Mouse (Mus musculus): Measurements from ENCODE around the gene Unc50. TPM values are rescaled to one million over a fixed set of nuclear protein-coding genes. Genes with fewer than 3 reads are reported as not detected.
A peak's percentile ranks its signal among the peaks of the same experiment; 100 is the strongest.

The Unc50 gene
- polyA plus RNA-seq, 1 experiment from 2014 or later, result 81.9 TPM

DNA sequence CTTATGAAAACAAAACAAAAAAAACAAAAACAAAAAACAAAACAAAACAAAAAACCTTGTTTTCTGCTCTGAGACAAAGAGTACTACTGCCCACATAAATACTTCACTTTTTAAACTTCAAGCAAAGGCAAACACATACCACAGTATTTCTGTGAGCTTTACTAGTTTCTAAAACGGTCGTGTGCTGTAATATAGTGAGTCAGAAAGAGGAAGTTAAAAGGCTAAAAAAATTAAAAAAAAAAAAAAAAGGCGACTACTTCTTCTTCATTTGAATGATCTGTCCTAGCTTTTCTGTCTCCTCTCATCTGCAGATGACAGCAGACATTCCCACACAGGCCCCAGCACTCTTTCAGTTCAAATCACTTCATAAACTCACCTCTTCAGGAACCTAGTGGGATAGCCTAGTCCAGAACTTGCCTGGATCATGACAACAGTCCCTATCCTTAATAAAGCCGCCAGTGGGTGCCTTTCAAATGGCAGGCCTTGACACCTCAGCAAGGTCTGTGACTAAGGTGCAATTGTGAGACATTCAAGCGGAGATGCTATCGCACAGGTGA, 44.8 kb downstream of the Unc50 start:
- H3K9ac ChIP-seq, result no peak overlapping the region
- H3K4me1 ChIP-seq (replicated peaks), result peaks cover 25% of the 10 kb centered on the region
- no peak overlapping the region for H3K4me3 ChIP-seq
- H3K36me3 ChIP-seq, result no peaks in the 10 kb centered on the region
- no peak for ATAC-seq (ENCODE audit: insufficient number of reproducible peaks, low FRiP score)
- H3K9me3 ChIP-seq (replicated peaks), result no peaks in the 10 kb centered on the region
- H3K4me2 ChIP-seq, result no peak overlapping the region
- WGBS, result 81% methylated on average over 6 of the region's 6 CpGs
- H3K27me3 ChIP-seq (replicated peaks), result no peaks in the 10 kb centered on the region
- H3K27ac ChIP-seq (ENCODE audit: poor library complexity, severe bottlenecking), result no peak overlapping the region

GRCm38 (mm10) chr1:37475312-37475711, 45.4 kb downstream of the Unc50 start:
- Histone ChIP-seq H3K9ac (no peak overlapping the region), H3K4me3 (no peak overlapping the region), H3K27ac (ENCODE audit: poor library complexity, severe bottlenecking) (no peak overlapping the region), H3K9me3 (replicated peaks) (no peaks in the 10 kb centered on the region), H3K27me3 (replicated peaks) (no peaks in the 10 kb centered on the region), H3K4me2 (no peak overlapping the region), H3K4me1 (replicated peaks) (peaks cover 25% of the 10 kb centered on the region), H3K36me3 (no peaks in the 10 kb centered on the region)
- no peak for ATAC-seq (ENCODE audit: insufficient number of reproducible peaks, low FRiP score)
- WGBS, result 85% methylated on average over 3 of the region's 3 CpGs

DNA sequence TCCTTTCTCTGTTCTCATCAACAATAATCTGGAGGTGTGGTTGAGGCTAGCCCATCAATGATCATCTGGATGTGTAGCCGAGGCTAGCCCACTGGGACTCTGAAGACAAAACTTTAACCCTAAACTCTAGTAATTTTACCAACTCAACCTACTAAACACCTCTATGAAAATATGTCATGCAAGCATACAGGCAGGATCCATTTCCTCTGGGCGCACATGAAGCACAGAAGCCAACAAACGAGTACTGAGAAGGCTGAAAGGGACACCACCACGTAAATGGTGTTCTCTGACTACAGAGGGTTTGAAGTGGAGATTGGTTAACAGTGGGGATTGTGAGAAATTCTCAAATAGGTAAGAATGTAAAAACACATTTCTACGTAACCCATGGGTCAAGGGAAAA, 47.3 kb downstream of the Unc50 start:
- no peaks in the 10 kb centered on the region for H3K9me3 ChIP-seq (replicated peaks)
- H3K4me2 ChIP-seq, result no peak overlapping the region
- WGBS, result 89% methylated on average over 5 of the region's 5 CpGs
- H3K36me3 ChIP-seq, result no peaks in the 10 kb centered on the region
- no peak overlapping the region for H3K4me3 ChIP-seq
- H3K4me1 ChIP-seq (replicated peaks), result peaks cover 25% of the 10 kb centered on the region
- H3K9ac ChIP-seq, result no peak overlapping the region
- ATAC-seq (ENCODE audit: insufficient number of reproducible peaks, low FRiP score), result no peak
- H3K27me3 ChIP-seq (replicated peaks), result no peaks in the 10 kb centered on the region
- no peak overlapping the region for H3K27ac ChIP-seq (ENCODE audit: poor library complexity, severe bottlenecking)

- 0 out of 2 replicates have a peak, but pooled peaks have one; percentile 45 for ATAC-seq (ENCODE audit: insufficient number of reproducible peaks, low FRiP score)
- Histone ChIP-seq H3K4me2 (peak overlapping the region; percentile 49), H3K9me3 (replicated peaks) (no peaks in the 10 kb centered on the region), H3K4me1 (replicated peaks) (peaks cover 25% of the 10 kb centered on the region), H3K27ac (ENCODE audit: poor library complexity, severe bottlenecking) (0 out of 2 replicates have a peak overlapping the region, but pooled peaks have one; percentile 1), H3K36me3 (no peaks in the 10 kb centered on the region), H3K9ac (no peak overlapping the region), H3K4me3 (no peak overlapping the region), H3K27me3 (replicated peaks) (no peaks in the 10 kb centered on the region)
- WGBS, result 49% methylated on average over 5 of the region's 5 CpGs
Measured at GRCm38 (mm10) chr1:37477928-37478327, 48.0 kb downstream of the Unc50 start.

DNA sequence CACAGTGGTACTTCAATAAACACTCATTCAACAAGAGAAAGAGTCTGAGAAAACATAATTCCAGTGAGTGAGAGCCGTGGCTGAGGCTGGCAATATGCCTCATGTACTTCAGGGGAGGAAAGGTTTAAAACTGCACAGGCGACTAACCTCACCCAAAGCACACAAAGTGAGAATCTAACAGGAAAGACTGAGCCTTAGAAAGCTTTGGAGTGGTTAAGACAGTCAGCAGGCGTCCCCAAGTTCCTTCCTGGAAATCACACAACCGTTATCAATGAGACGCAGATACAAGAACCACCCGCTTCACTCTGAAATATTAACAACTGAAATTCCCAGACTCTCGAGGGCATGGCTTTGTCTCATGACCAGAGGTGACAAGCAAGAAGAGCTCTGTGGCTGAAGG, 48.5 kb downstream of the Unc50 start:
- 0 out of 2 replicates have a peak, but pooled peaks have one; percentile 22 for ATAC-seq (ENCODE audit: insufficient number of reproducible peaks, low FRiP score)
- no peaks in the 10 kb centered on the region for H3K9me3 ChIP-seq (replicated peaks)
- H3K9ac ChIP-seq, result no peak overlapping the region
- H3K4me3 ChIP-seq, result no peak overlapping the region
- 0 out of 2 replicates have a peak overlapping the region, but pooled peaks have one; percentile 1 for H3K27ac ChIP-seq (ENCODE audit: poor library complexity, severe bottlenecking)
- peaks cover 25% of the 10 kb centered on the region for H3K4me1 ChIP-seq (replicated peaks)
- WGBS, result 33% methylated on average over 7 of the region's 7 CpGs
- peak overlapping the region; percentile 49 for H3K4me2 ChIP-seq
- no peaks in the 10 kb centered on the region for H3K36me3 ChIP-seq
- no peaks in the 10 kb centered on the region for H3K27me3 ChIP-seq (replicated peaks)

DNA sequence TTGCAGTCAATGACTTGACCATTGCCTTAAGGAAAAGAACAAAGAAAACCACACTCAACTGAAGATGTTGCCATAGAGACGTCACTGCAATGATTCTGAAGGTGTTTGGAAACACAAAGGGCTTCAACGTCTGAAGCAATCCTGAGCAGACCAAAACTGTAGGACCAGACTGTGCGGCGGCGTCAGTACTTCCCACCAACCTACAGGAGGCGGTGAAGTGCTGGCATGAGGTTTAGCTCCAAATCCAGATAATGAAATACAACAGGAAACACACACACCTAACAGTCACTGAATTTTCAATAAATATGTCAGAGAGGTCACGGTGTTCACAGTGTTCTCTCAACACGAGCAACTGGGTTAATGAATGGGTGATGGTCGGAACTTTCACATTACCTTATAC, 49.1 kb downstream of the Unc50 start:
- Histone ChIP-seq H3K36me3 (no peaks in the 10 kb centered on the region), H3K4me2 (no peak overlapping the region), H3K9me3 (replicated peaks) (no peaks in the 10 kb centered on the region), H3K27ac (ENCODE audit: poor library complexity, severe bottlenecking) (no peak overlapping the region), H3K4me1 (replicated peaks) (peaks cover 21% of the 10 kb centered on the region), H3K9ac (no peak overlapping the region), H3K4me3 (no peak overlapping the region), H3K27me3 (replicated peaks) (no peaks in the 10 kb centered on the region)
- ATAC-seq (ENCODE audit: insufficient number of reproducible peaks, low FRiP score), result no peak
- 72% methylated on average over 9 of the region's 9 CpGs for WGBS

DNA sequence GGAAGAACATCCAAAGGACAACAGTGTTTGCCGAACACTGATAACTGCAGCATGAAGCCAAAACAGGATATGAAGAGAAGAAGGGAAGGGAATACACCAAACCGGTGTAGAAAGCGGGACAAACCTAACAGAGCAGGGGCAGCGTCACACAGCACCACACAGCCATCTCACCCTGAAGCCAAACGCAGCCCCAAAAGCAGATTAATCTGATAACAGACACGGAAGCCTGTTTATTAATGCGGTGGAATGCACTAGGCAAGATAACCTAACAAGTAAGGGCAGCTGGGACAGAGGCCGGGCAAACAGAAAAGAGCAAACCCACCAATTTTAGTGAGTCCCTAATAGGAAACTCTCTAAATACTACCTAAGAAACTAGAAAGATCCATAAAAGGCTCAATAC, 49.8 kb downstream of the Unc50 start:
- no peaks in the 10 kb centered on the region for H3K27me3 ChIP-seq (replicated peaks)
- H3K9ac ChIP-seq, result no peak overlapping the region
- no peak overlapping the region for H3K4me2 ChIP-seq
- no peak for ATAC-seq (ENCODE audit: insufficient number of reproducible peaks, low FRiP score)
- H3K4me1 ChIP-seq (replicated peaks), result peaks cover 19% of the 10 kb centered on the region
- no peaks in the 10 kb centered on the region for H3K9me3 ChIP-seq (replicated peaks)
- no peak overlapping the region for H3K27ac ChIP-seq (ENCODE audit: poor library complexity, severe bottlenecking)
- no peak overlapping the region for H3K4me3 ChIP-seq
- WGBS, result 59% methylated on average over 8 of the region's 8 CpGs
- no peaks in the 10 kb centered on the region for H3K36me3 ChIP-seq

DNA sequence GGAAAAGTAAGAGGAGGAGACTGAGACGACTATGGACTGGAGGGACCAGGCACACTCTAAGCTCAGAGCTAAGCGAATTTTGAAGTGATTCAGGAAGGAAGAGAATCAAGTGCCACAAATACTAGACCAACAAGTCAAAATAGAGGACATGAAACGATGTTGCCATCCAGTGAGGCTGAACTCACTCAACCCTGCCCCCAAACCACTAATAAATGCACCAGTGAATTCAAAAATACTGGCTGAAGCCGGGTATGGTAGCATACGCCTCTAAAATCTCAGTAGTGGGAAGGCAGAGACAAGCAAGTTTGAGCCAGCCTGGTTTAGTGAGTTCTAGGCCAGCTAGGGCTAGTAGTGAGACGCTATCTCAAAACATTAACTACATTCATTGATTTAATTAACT, 50.8 kb downstream of the Unc50 start:
- 80% methylated on average over 6 of the region's 6 CpGs for WGBS
- no peaks in the 10 kb centered on the region for H3K9me3 ChIP-seq (replicated peaks)
- no peak overlapping the region for H3K9ac ChIP-seq
- H3K27ac ChIP-seq (ENCODE audit: poor library complexity, severe bottlenecking), result no peak overlapping the region
- H3K27me3 ChIP-seq (replicated peaks), result no peaks in the 10 kb centered on the region
- no peak overlapping the region for H3K4me3 ChIP-seq
- no peak for ATAC-seq (ENCODE audit: insufficient number of reproducible peaks, low FRiP score)
- peaks cover 19% of the 10 kb centered on the region for H3K4me1 ChIP-seq (replicated peaks)
- H3K36me3 ChIP-seq, result no peaks in the 10 kb centered on the region
- no peak overlapping the region for H3K4me2 ChIP-seq

- H3K9ac ChIP-seq, result no peak overlapping the region
- H3K36me3 ChIP-seq, result no peaks in the 10 kb centered on the region
- H3K27me3 ChIP-seq (replicated peaks), result no peaks in the 10 kb centered on the region
- no peaks in the 10 kb centered on the region for H3K9me3 ChIP-seq (replicated peaks)
- no peak overlapping the region for H3K4me2 ChIP-seq
- H3K27ac ChIP-seq (ENCODE audit: poor library complexity, severe bottlenecking), result no peak overlapping the region
- H3K4me3 ChIP-seq, result no peak overlapping the region
- 85% methylated on average over 2 of the region's 2 CpGs for WGBS
- no peak for ATAC-seq (ENCODE audit: insufficient number of reproducible peaks, low FRiP score)
- H3K4me1 ChIP-seq (replicated peaks), result peaks cover 19% of the 10 kb centered on the region
Measured at GRCm38 (mm10) chr1:37481331-37481730, 51.4 kb downstream of the Unc50 start.

DNA sequence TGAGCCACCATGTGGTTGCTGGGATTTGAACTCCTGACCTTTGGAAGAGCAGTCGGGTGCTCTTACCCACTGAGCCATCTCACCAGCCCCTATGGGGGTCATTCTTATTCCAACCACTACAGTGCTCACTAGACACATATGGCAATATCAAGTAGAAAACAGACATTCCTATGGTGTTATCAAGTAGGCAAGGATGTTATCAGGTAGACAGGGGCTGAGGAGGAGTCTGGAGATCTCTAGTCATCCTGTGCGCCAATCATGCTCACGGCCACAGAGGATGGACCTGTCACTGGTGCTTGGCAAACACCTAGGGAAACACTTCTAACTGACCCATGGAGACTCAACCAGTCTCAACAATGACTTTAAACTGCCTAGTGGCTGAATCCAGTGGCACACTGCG, 54.7 kb downstream of the Unc50 start:
- no peak overlapping the region for H3K4me3 ChIP-seq
- 75% methylated on average over 4 of the region's 4 CpGs for WGBS
- no peaks in the 10 kb centered on the region for H3K9me3 ChIP-seq (replicated peaks)

GRCm38 (mm10) chr1:37486439-37486838, 56.5 kb downstream of the Unc50 start:
- H3K4me1 ChIP-seq (replicated peaks), result no peaks in the 10 kb centered on the region
- H3K27me3 ChIP-seq (replicated peaks), result no peaks in the 10 kb centered on the region
- ATAC-seq (ENCODE audit: insufficient number of reproducible peaks, low FRiP score), result no peak
- no peak overlapping the region for H3K9ac ChIP-seq
- 79% methylated on average over 1 of the region's 1 CpGs for WGBS
- H3K4me2 ChIP-seq, result no peak overlapping the region
- H3K36me3 ChIP-seq, result no peaks in the 10 kb centered on the region
- no peak overlapping the region for H3K27ac ChIP-seq (ENCODE audit: poor library complexity, severe bottlenecking)
- H3K4me3 ChIP-seq, result no peak overlapping the region
- H3K9me3 ChIP-seq (replicated peaks), result no peaks in the 10 kb centered on the region

More for the DNA sequence above, 54.7 kb downstream of the Unc50 start:
- no peak overlapping the region for H3K9ac ChIP-seq
- H3K27me3 ChIP-seq (replicated peaks), result no peaks in the 10 kb centered on the region
- no peaks in the 10 kb centered on the region for H3K4me1 ChIP-seq (replicated peaks)
- H3K36me3 ChIP-seq, result no peaks in the 10 kb centered on the region
- H3K4me2 ChIP-seq, result no peak overlapping the region
- H3K27ac ChIP-seq (ENCODE audit: poor library complexity, severe bottlenecking), result no peak overlapping the region
- no peak for ATAC-seq (ENCODE audit: insufficient number of reproducible peaks, low FRiP score)

GRCm38 (mm10) chr1:37486994-37487393, 57.1 kb downstream of the Unc50 start:
- no peak overlapping the region for H3K4me2 ChIP-seq
- no peaks in the 10 kb centered on the region for H3K27me3 ChIP-seq (replicated peaks)
- 73% methylated on average over 3 of the region's 3 CpGs for WGBS
- no peak for ATAC-seq (ENCODE audit: insufficient number of reproducible peaks, low FRiP score)
- H3K27ac ChIP-seq (ENCODE audit: poor library complexity, severe bottlenecking), result no peak overlapping the region
- H3K9ac ChIP-seq, result no peak overlapping the region
- no peak overlapping the region for H3K4me3 ChIP-seq
- H3K9me3 ChIP-seq (replicated peaks), result no peaks in the 10 kb centered on the region
- no peaks in the 10 kb centered on the region for H3K4me1 ChIP-seq (replicated peaks)
- no peaks in the 10 kb centered on the region for H3K36me3 ChIP-seq
